Mouse (Mus musculus) spleen, postnatal 36 days (tissue): ENCODE data around the gene Col11a2.

ENCODE experiments used
- DNase-seq, 2 experiments: peaks; one replicate each; pipeline ENCODE4 v3.0.0; 2022; ENCODE audit warnings: low spot score in 2 of 2, mixed read lengths in 1 of 2

Gene Col11a2

GRCm38 (mm10) chr17:34057224-34057623 lies 18.0 kb downstream of the Col11a2 start:
- no peak for DNase-seq

DNA sequence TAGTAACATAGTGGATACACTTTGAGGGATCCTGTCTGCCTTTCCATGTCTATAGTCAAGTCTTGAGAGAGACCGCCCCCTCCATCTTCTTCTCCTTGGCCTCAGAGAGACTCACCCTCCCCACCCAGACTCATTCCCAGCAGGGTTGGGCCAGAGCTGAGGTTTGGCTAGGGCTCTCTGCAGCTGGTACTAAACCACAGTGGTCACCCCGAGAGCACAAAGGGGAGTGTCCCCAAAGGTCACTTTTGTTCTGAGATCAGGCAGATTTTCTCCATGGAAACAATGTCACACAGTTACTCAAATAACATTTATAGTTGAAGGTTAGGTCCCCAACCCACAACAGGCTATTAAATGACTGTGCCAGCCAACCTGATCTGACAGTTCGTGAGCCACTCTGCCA lies 29.6 kb downstream of the Col11a2 start:
- no peak for DNase-seq

DNA sequence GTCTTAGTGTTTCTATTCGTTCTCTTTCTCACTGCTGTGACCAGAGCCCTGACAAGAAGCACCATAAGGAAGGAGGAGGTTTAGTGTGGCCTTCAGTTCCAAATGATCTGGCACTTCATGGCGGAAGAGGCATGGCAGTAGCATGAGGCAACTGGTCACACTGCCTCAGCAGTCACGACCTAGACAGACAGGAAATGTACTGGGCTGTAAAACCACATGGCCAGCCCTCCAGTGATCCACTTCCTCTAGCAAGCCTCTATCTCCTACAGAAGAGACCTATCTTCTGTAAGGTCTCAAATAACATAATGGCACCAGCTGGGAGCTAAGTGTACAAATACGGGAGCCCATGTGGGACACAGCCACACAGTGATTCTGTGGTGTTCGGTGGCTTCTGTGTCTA lies 32.9 kb downstream of the Col11a2 start:
- peak; percentile 53 to 54 for DNase-seq

GRCm38 (mm10) chr17:34075271-34075670 lies 36.0 kb downstream of the Col11a2 start:
- DNase-seq, result peak; percentile 64 to 76

- DNase-seq, result peak; percentile 67 to 74
Measured at GRCm38 (mm10) chr17:34077549-34077948, 38.3 kb downstream of the Col11a2 start.

GRCm38 (mm10) chr17:34078148-34078547 lies 38.9 kb downstream of the Col11a2 start:
- DNase-seq, result no peak

- DNase-seq, result no peak
Measured at GRCm38 (mm10) chr17:34079002-34079401, 39.8 kb downstream of the Col11a2 start.

DNA sequence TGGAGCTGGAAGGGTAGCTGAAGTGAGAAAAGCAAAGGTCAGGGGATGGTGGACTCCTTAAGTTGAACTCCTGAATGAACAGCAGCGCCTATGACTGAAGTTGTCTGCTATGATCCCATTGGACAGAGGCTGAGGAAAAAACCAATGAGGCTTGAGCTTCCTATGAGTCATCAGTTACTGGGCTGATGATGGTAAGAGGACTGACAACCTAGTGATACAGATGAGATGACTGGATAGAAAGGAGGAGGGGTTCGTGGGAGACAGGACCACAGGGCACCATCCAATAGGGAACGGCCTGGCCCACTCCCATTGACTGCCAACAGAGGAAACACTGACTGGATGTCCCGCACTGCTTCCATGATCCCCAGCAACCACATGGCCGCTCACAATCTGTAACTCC lies 40.4 kb downstream of the Col11a2 start:
- DNase-seq, result peak; percentile 54 to 70

- no peak for DNase-seq
Measured at GRCm38 (mm10) chr17:34083104-34083503, 43.9 kb downstream of the Col11a2 start.

GRCm38 (mm10) chr17:34087386-34087785 lies 48.1 kb downstream of the Col11a2 start:
- no peak for DNase-seq

GRCm38 (mm10) chr17:34088124-34088523 lies 48.9 kb downstream of the Col11a2 start:
- no peak for DNase-seq

GRCm38 (mm10) chr17:34090923-34091322 lies 51.7 kb downstream of the Col11a2 start:
- peak; percentile 55 to 61 for DNase-seq

GRCm38 (mm10) chr17:34092197-34092875 lies 53.1 kb downstream of the Col11a2 start, which contains the start of gene H2-Oa:
TSS of gene H2-Oa (plus strand) at chr17:34092340.
- DNase-seq, result peak; percentile 76 to 79

DNA sequence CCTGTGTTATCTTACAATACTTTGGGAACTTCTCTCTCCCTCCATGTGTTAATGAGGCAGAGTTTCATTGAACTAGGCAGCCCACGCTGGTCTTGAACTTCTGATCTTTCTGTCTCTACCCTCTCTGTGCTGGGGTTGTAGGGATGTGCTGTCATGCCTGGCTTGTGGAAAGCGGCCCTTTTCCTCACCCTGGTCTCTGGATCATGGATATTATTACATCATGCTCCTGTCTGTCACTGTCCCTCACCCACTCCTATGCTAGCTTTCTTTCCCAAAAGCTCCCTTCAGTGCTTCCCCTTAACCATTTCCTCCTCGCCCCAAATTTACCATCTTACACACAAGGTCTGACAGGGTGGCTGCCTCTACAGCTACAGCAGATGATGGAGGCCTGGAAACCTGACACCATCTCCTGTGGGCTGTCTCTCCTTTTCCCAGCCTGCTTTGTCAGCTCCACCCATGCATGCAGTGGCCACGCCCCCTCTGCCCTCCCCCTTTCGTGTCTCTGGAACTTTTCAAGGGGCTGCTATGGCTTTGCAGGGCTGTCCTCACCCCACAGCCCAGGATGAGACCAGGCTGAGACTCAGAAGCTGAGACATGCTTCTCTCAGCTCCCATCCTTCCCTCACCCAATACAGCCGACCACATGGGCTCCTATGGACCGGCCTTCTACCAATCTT lies 54.1 kb downstream of the Col11a2 start:
- peak; percentile 52 to 66 for DNase-seq

DNA sequence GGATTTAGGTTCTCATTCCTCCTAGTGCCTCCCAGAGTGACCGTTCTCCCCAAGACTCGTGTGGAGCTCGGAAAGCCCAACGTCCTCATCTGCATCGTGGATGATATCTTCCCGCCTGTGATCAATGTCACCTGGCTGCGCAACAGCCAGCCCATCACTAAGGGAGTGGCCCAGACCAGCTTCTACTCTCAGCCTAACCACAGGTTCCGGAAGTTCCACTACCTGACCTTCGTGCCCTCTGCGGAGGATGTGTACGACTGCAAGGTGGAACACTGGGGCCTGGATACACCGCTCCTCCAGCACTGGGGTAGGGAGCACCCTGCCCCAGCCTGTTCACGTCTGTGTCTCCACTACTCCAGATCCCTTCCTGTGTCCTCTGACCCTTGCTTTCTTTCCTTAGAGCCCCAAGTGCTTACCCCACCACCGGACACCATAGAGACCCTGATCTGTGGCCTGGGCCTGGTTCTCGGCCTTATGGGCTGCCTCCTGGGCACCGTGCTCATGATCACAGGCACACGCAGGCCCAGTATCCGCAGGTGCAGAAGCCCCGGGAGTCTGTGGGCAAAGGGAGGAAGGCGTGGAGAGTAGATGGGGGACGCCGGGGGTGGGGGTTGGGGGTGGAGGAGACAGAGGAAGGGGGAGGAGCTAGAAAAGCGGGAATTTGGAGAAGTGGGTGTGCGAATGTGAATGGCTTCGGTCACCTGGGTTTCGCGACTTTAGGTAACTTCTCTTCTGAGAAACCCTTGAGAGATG lies 55.2 kb downstream of the Col11a2 start:
- peak in 1 of 2 experiments; percentile 36 for DNase-seq

- no peak for DNase-seq
Measured at GRCm38 (mm10) chr17:34096497-34097010, 57.3 kb downstream of the Col11a2 start.

- no peak for DNase-seq
Measured at GRCm38 (mm10) chr17:34097272-34097671, 58.0 kb downstream of the Col11a2 start.

- DNase-seq, result peak in 1 of 2 experiments; percentile 40
Measured at GRCm38 (mm10) chr17:34098709-34099479, 59.7 kb downstream of the Col11a2 start.

GRCm38 (mm10) chr17:34099531-34099930 lies 60.3 kb downstream of the Col11a2 start:
- DNase-seq, result no peak

DNA sequence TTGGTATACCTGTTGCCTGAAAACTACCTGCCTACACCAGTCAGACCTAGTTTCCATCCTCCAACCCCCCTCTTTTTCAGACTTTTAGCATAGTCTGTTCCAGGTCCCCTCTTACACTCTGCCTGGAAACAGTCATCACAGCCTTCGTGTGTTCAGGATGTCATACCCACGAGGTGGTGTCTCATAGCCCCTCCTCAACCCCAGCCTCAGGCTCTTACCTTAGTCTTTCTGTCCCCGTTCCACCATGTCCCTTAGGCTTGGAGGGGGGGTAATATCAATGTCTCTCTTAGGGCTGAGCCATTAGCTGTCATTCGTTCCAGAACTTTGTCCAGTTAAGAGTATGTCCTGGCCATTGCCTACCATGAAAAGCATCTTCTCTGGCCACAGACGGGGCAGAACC lies 61.9 kb downstream of the Col11a2 start:
- no peak for DNase-seq

- DNase-seq, result peak; percentile 90 to 95
Measured at GRCm38 (mm10) chr17:34101604-34102032, 62.4 kb downstream of the Col11a2 start.
